Mouse (Mus musculus) limb, embryonic 13.5 days (tissue): Measurements from ENCODE around the gene Rps6kl1. TPM values are rescaled to one million over a fixed set of nuclear protein-coding genes. Genes with fewer than 3 reads are reported as not detected.

Experiments
- ATAC-seq: fragments of 200-750 bp; cut with Nextera tagmentation; 2 replicates; pipeline ENCODE4 v1.8.0; 2017; ENCODE audit warnings: low read depth, moderate number of reproducible peaks, moderate TSS enrichment; ENCODE audit not compliant: low FRiP score
- H3K27ac ChIP-seq: fragments of 300-500 bp; sonication (generic); 2 replicates; pipeline ENCODE4 v1.5.1; 2015; ENCODE audit warnings: inconsistent platforms, mild to moderate bottlenecking, moderate library complexity
- H3K27me3 ChIP-seq: fragments of 300-500 bp; sonication (generic); 2 replicates; pipeline ENCODE4 v1.6.1; 2015; ENCODE audit warnings: mild to moderate bottlenecking, inconsistent platforms
- H3K36me3 ChIP-seq: fragments of 300-500 bp; sonication (generic); 2 replicates; pipeline ENCODE4 v1.6.1; 2015; ENCODE audit warnings: inconsistent platforms, mild to moderate bottlenecking, moderate library complexity
- H3K4me1 ChIP-seq: fragments of 300-500 bp; sonication (generic); 2 replicates; pipeline ENCODE4 v1.6.1; 2015; ENCODE audit warnings: inconsistent platforms
- H3K4me2 ChIP-seq: fragments of 300-500 bp; sonication (generic); replicated peaks from 2 replicates; pipeline ENCODE4 v1.6.1; 2015; ENCODE audit warnings: inconsistent platforms, mild to moderate bottlenecking, moderate library complexity
- H3K4me3 ChIP-seq: fragments of 300-500 bp; sonication (generic); 2 replicates; pipeline ENCODE4 v1.5.1; 2015; ENCODE audit warnings: moderate library complexity, mild to moderate bottlenecking, inconsistent platforms
- H3K9ac ChIP-seq: fragments of 300-500 bp; sonication (generic); 2 replicates; pipeline ENCODE4 v1.6.1; 2015; ENCODE audit warnings: mild to moderate bottlenecking, inconsistent platforms
- H3K9me3 ChIP-seq: fragments of 300-500 bp; sonication (generic); 2 replicates; pipeline ENCODE4 v1.6.1; 2016; ENCODE audit warnings: inconsistent platforms
- WGBS: fragments of 180-500 bp; shearing (Covaris S2); methylation state at CpG from one replicate; pipeline ENCODE4 v1.1.7; 2015; 5-methylcytosine and 5-hydroxymethylcytosine counted together
- polyA plus RNA-seq: library from polyadenylated mRNA; unstranded; fragments of >200 nt; fragmentation: Nextera tagmentation; extraction: Ambion mirVana; gene quantifications from 2 replicates; pipeline ENCODE4 v1.2.1, GENCODE M21; 2015

The Rps6kl1 gene
- polyA plus RNA-seq = 0.31 and 0.33 TPM in 2 replicates

DNA sequence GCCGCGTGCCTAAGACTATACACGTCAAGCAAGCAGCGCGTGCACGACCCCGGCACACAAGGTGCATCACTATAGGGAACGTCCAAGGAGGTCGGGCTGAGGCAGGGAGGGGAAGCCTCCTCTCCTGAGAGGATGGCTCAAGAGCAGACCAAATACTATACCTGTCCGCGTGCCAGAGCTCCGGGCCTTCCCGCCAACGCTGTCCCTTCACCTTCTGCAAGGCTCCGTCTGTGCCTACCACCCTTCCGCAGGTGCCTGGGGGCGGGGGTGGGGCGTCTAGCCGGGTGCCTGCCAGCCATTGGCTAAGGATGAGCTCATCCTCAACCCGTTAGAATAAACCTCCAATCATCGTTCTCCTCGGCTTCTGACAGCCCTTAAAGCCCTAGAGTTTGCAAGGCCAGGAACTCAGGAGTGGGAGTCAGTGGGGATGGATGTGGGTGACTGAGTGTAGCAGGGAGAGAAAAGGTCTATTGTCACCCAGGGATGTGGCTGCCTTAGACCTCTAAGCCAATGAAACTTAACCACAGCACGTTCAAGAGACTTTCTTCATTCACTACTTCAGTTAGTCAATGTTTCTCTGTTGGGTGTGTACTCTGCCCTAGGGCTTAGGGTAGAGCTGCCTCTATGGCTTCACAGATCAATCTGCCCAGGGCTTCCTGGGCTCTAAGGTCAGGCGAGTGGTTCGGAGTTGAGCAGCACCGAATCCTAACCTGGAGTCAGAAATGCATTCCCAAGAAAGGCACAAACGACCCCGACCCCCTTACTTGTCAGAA is at the start of gene Rps6kl1:
Rps6kl1 (minus strand) TSS at position 263 of the 773 bp plus-strand sequence.
- Histone ChIP-seq H3K27me3 (peaks cover 38% of the 10 kb centered on the region), H3K9ac (0 out of 2 replicates have a peak within 1 kb of the TSS, but pooled peaks have one; percentile 39), H3K9me3 (no peaks in the 10 kb centered on the region), H3K4me1 (peaks cover 15% of the 10 kb centered on the region), H3K27ac (no peak within 1 kb of the TSS), H3K36me3 (no peaks in the 10 kb centered on the region), H3K4me3 (peak within 1 kb of the TSS; percentile 22; the same call in 1 of the 2 replicates), H3K4me2 (peak within 1 kb of the TSS; percentile 53)
- WGBS = 14% methylated on average over 28 of the region's 28 CpGs
- ATAC-seq = 0 out of 2 replicates have a peak, but pooled peaks have one; percentile 46

GRCm38 (mm10) chr12:85199954-85200353 is 48.9 kb upstream of the Rps6kl1 start:
- Histone ChIP-seq H3K4me3 (no peak overlapping the region), H3K9me3 (no peaks in the 10 kb centered on the region), H3K4me2 (no peak overlapping the region), H3K9ac (no peak overlapping the region), H3K27me3 (no peaks in the 10 kb centered on the region), H3K4me1 (peaks cover 54% of the 10 kb centered on the region), H3K27ac (no peak overlapping the region), H3K36me3 (no peaks in the 10 kb centered on the region)
- 74% methylated on average over 1 of the region's 1 CpGs for WGBS
- ATAC-seq = no peak

DNA sequence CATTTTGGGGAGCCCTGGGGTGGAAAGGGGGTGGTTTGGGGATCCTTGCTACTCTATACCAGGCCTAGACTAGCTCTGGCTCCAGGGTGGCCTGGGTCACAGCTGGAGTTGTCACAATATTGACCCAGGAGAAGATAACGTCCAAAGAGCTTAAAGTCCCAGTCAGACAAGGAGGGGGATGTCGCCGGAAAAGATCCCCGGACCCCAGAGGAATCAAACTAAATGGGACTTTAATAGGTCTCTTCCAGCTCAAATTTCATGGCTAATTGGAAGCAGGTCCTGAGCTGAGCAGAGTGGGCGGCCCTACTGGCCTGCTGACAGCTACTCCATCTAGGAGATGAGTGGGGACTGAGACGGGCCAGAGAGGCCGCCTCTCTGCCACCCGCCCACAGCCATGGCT is 46.9 kb upstream of the Rps6kl1 start:
- no peaks in the 10 kb centered on the region for H3K27me3 ChIP-seq
- H3K4me3 ChIP-seq = no peak overlapping the region
- H3K4me2 ChIP-seq = no peak overlapping the region; the same call in 1 of the 2 replicates
- no peaks in the 10 kb centered on the region for H3K9me3 ChIP-seq
- no peak for ATAC-seq
- 14% methylated on average over 8 of the region's 8 CpGs for WGBS
- no peaks in the 10 kb centered on the region for H3K36me3 ChIP-seq
- H3K9ac ChIP-seq = 0 out of 2 replicates have a peak overlapping the region, but pooled peaks have one; percentile 39
- H3K4me1 ChIP-seq = peaks cover 68% of the 10 kb centered on the region
- H3K27ac ChIP-seq = no peak overlapping the region

DNA sequence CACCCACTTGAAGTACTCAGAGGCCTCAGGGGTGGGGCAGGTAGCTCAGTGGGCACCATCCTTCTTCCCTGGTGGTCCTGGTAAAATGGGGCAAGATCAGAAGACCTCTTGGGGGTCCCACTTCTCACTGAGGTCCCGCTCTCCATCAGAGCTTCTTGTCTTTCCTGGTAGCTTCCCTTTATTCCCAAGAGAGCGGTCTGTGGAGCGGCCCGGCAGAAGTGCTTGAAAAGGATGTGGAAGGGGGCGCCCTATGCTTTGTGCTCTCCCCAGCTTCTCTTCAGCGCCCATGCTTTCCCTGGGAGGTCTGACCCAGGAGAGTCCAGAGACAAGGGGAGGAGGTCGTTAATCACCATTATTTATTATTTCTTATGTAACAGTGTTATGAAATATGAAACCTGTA is 46.3 kb upstream of the Rps6kl1 start:
- H3K27me3 ChIP-seq = no peaks in the 10 kb centered on the region
- H3K36me3 ChIP-seq = no peaks in the 10 kb centered on the region
- WGBS = 62% methylated on average over 7 of the region's 7 CpGs
- H3K27ac ChIP-seq = no peak overlapping the region
- H3K4me3 ChIP-seq = no peak overlapping the region
- no peak overlapping the region for H3K9ac ChIP-seq
- H3K4me1 ChIP-seq = peaks cover 74% of the 10 kb centered on the region
- ATAC-seq = no peak
- no peak overlapping the region for H3K4me2 ChIP-seq
- H3K9me3 ChIP-seq = no peaks in the 10 kb centered on the region

GRCm38 (mm10) chr12:85196191-85196590 is 45.1 kb upstream of the Rps6kl1 start:
- WGBS = 76% methylated on average over 10 of the region's 10 CpGs
- Histone ChIP-seq H3K4me2 (no peak overlapping the region), H3K4me1 (peaks cover 68% of the 10 kb centered on the region), H3K4me3 (no peak overlapping the region), H3K27me3 (no peaks in the 10 kb centered on the region), H3K27ac (no peak overlapping the region), H3K9ac (no peak overlapping the region), H3K36me3 (no peaks in the 10 kb centered on the region), H3K9me3 (no peaks in the 10 kb centered on the region)
- ATAC-seq = no peak

DNA sequence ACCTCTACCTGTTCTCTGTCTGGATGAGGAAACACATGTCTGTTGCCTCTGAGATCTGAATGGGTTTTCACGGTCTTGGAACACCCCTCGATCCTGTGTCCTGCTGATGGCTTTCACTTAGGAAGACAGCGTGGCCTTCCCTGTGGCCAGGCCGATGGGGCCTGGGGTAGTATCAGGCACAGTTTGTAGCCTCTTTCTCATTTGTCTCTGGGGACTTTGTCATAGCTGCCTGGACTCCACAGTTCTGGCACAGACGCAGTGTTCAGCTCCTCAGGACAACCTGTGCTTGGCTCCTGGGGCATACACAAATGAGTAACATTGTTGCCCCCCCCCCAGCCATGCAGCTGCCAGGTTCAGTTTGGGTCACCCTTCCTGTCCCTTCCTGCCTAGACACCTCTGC is 44.0 kb upstream of the Rps6kl1 start:
- WGBS = 80% methylated on average over 5 of the region's 5 CpGs
- Histone ChIP-seq H3K9me3 (no peaks in the 10 kb centered on the region), H3K9ac (0 out of 2 replicates have a peak overlapping the region, but pooled peaks have one; percentile 25), H3K4me1 (peaks cover 58% of the 10 kb centered on the region), H3K36me3 (no peaks in the 10 kb centered on the region), H3K4me3 (no peak overlapping the region), H3K27ac (no peak overlapping the region), H3K4me2 (no peak overlapping the region), H3K27me3 (no peaks in the 10 kb centered on the region)
- no peak for ATAC-seq

GRCm38 (mm10) chr12:85194623-85195018 is 43.6 kb upstream of the Rps6kl1 start:
- WGBS = 21% methylated on average over 4 of the region's 4 CpGs

DNA sequence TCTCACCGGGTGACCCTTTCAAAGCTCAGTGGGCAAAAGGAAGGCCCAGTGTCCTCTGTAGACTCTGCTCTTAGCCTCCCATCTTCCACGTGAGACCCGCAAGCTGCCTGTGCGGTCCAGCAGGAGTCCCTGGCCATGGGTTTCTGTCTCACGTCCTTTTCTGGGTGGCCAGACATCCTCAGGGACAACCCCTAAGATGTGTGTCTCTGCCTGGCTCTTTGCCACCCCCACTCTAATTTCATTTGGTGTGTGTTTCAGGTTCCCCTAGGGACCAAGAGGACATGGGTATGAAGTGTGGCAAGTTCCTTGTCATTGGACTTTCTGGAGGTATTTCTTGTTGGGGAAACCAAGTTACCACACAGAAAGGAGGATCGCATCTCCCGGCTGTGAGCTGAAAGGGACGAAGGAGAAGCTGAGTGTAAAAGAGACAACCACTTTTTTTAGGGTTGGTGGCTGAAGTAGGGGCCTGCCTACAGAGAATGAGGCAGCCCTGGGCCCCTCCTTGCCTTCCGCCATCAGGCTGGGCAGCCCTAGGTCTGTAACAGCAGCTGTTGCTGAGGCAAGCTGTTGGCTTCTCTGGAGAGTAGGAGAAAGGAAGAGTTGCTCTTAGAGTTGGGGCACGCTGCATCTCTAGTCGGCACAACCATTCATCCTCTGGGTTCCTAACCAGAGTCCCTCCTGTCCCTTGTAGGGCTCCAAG is 43.0 kb upstream of the Rps6kl1 start:
- Histone ChIP-seq H3K27ac (peak overlapping the region; percentile 33; the same call in 1 of the 2 replicates), H3K36me3 (no peaks in the 10 kb centered on the region), H3K9me3 (no peaks in the 10 kb centered on the region), H3K4me2 (no peak overlapping the region), H3K4me3 (no peak overlapping the region), H3K27me3 (no peaks in the 10 kb centered on the region), H3K9ac (peak overlapping the region; percentile 25; the same call in 1 of the 2 replicates), H3K4me1 (peaks cover 58% of the 10 kb centered on the region)
- no peak for ATAC-seq
- WGBS = 82% methylated on average over 11 of the region's 11 CpGs

More at GRCm38 (mm10) chr12:85194623-85195018, 43.6 kb upstream of the Rps6kl1 start:
- Histone ChIP-seq H3K27me3 (no peaks in the 10 kb centered on the region), H3K27ac (peak overlapping the region; percentile 33; the same call in 1 of the 2 replicates), H3K4me2 (no peak overlapping the region), H3K9ac (peak overlapping the region; percentile 25; the same call in 1 of the 2 replicates), H3K4me1 (peaks cover 58% of the 10 kb centered on the region), H3K9me3 (no peaks in the 10 kb centered on the region), H3K4me3 (no peak overlapping the region), H3K36me3 (no peaks in the 10 kb centered on the region)
- ATAC-seq = peak; percentile 17; the same call in 1 of the 2 replicates

GRCm38 (mm10) chr12:85193146-85193545 is 42.1 kb upstream of the Rps6kl1 start:
- no peaks in the 10 kb centered on the region for H3K9me3 ChIP-seq
- no peak overlapping the region for H3K27ac ChIP-seq
- no peaks in the 10 kb centered on the region for H3K36me3 ChIP-seq
- no peak for ATAC-seq
- H3K4me2 ChIP-seq = no peak overlapping the region
- 78% methylated on average over 10 of the region's 10 CpGs for WGBS
- H3K4me3 ChIP-seq = no peak overlapping the region
- H3K9ac ChIP-seq = no peak overlapping the region
- no peaks in the 10 kb centered on the region for H3K27me3 ChIP-seq
- peaks cover 54% of the 10 kb centered on the region for H3K4me1 ChIP-seq

- peaks cover 48% of the 10 kb centered on the region for H3K4me1 ChIP-seq
- WGBS = 19% methylated on average over 19 of the region's 19 CpGs
- 0 out of 2 replicates have a peak overlapping the region, but pooled peaks have one; percentile 25 for H3K9ac ChIP-seq
- peak; percentile 54 for ATAC-seq
- peak overlapping the region; percentile 39; the same call in 1 of the 2 replicates for H3K27ac ChIP-seq
- no peaks in the 10 kb centered on the region for H3K9me3 ChIP-seq
- no peaks in the 10 kb centered on the region for H3K36me3 ChIP-seq
- no peaks in the 10 kb centered on the region for H3K27me3 ChIP-seq
- H3K4me3 ChIP-seq = no peak overlapping the region
- no peak overlapping the region; the same call in 1 of the 2 replicates for H3K4me2 ChIP-seq
These were observed 41.5 kb upstream of the Rps6kl1 start for GRCm38 (mm10) chr12:85192461-85193108.

GRCm38 (mm10) chr12:85190290-85190689 is 39.2 kb upstream of the Rps6kl1 start:
- Histone ChIP-seq H3K4me3 (no peak overlapping the region), H3K27me3 (no peaks in the 10 kb centered on the region), H3K4me2 (no peak overlapping the region), H3K27ac (no peak overlapping the region), H3K9me3 (no peaks in the 10 kb centered on the region), H3K4me1 (peaks cover 35% of the 10 kb centered on the region), H3K9ac (no peak overlapping the region), H3K36me3 (no peaks in the 10 kb centered on the region)
- 83% methylated on average over 7 of the region's 7 CpGs for WGBS
- no peak for ATAC-seq
